8 mouse cellular contexts compared by ENCODE assay signal in genomic region chr17:55878282-55878635, GRCm38 (mm10). TPM values are rescaled to one million over a fixed set of nuclear protein-coding genes. Genes with fewer than 3 reads are reported as not detected.
A peak's percentile ranks its signal among the peaks of the same experiment; 100 is the strongest.
DNase-seq lines count a peak whose midpoint lies in the region; ATAC-seq and TF ChIP-seq lines count a peak whose summit lies in the region.
"Not testable (repeated sequence)": the region's sequence is repeated elsewhere in the genome, so short reads cannot be mapped to it uniquely, and the experiment has no call there.

No protein-coding gene starts in this region.

- intact Hi-C loops in heart, postnatal 14 days (cut with DNase I) = not testable (repeated sequence)

- H3K4me2 ChIP-seq in forebrain, embryonic 11.5 days (ENCODE audit: low read depth, low read length, severe bottlenecking) = peak overlapping the region; percentile 52
- H3K4me2 ChIP-seq in kidney, postnatal 0 days (ENCODE audit: low read length) = peak overlapping the region; percentile 57
- H3K4me2 ChIP-seq in liver, embryonic 15.5 days = peak overlapping the region; percentile 78
- peak overlapping the region; percentile 53 for H3K4me2 ChIP-seq in midbrain, postnatal 0 days (ENCODE audit: low read depth, low read length, poor library complexity, severe bottlenecking)

- not testable (repeated sequence) for H3K27me3 ChIP-seq in forebrain, embryonic 11.5 days (ENCODE audit: control insufficient read depth, insufficient read depth, low read length); kidney, postnatal 0 days (ENCODE audit: insufficient read depth, low read length); liver, embryonic 15.5 days; midbrain, postnatal 0 days (ENCODE audit: insufficient read depth, low read length); splenic B cell, adult 2 months (ENCODE audit: control insufficient read depth, insufficient read depth, low read length, poor library complexity, severe bottlenecking)

- H3K4me3 ChIP-seq in forebrain, embryonic 11.5 days (ENCODE audit: low read depth, low read length) = peak overlapping the region; percentile 43
- H3K4me3 ChIP-seq in kidney, postnatal 0 days (replicated peaks; ENCODE audit: low read depth, low read length) = peak overlapping the region; percentile 45
- peak overlapping the region; percentile 65 for H3K4me3 ChIP-seq in liver, embryonic 15.5 days (replicated peaks)
- H3K4me3 ChIP-seq in midbrain, postnatal 0 days (ENCODE audit: low read depth, low read length) = peak overlapping the region; percentile 40

- peak overlapping the region; percentile 51; the same call in 1 of the 2 replicates for H3K9ac ChIP-seq in forebrain, embryonic 11.5 days (ENCODE audit: low read length)
- H3K9ac ChIP-seq in kidney, postnatal 0 days (ENCODE audit: low read depth, low read length) = peak overlapping the region; percentile 24; the same call in 1 of the 2 replicates
- peak overlapping the region; percentile 56 for H3K9ac ChIP-seq in liver, embryonic 15.5 days
- H3K9ac ChIP-seq in midbrain, postnatal 0 days (replicated peaks; ENCODE audit: low read length, poor library complexity, severe bottlenecking) = peak overlapping the region; percentile 54

- ATAC-seq in forebrain, embryonic 11.5 days (replicated peaks; ENCODE audit: low FRiP score); kidney, postnatal 0 days (replicated peaks; ENCODE audit: low FRiP score, low read depth); liver, embryonic 15.5 days (ENCODE audit: insufficient read depth); midbrain, postnatal 0 days (ENCODE audit: low FRiP score): not testable (repeated sequence)

- H3K4me1 ChIP-seq in forebrain, embryonic 11.5 days (replicated peaks; ENCODE audit: control insufficient read depth, insufficient read depth, low read length); kidney, postnatal 0 days (replicated peaks; ENCODE audit: insufficient read depth, low read length); midbrain, postnatal 0 days (ENCODE audit: insufficient read depth, low read length): not testable (repeated sequence)
- H3K4me1 ChIP-seq in liver, embryonic 15.5 days (replicated peaks) = peaks cover 16% of the 10 kb centered on the region

- not testable (repeated sequence) for TF ChIP-seq CTCF in kidney, postnatal 0 days (IDR thresholded peaks at IDR 0.05; ENCODE audit: low read depth); midbrain, postnatal 0 days (IDR thresholded peaks at IDR 0.05)

- not testable (repeated sequence) for H3K36me3 ChIP-seq in forebrain, embryonic 11.5 days (ENCODE audit: control insufficient read depth, insufficient read depth, low read length); kidney, postnatal 0 days (ENCODE audit: insufficient read depth, low read length); liver, embryonic 15.5 days (replicated peaks); midbrain, postnatal 0 days (ENCODE audit: insufficient read depth, low read length); splenic B cell, adult 2 months (ENCODE audit: control insufficient read depth, insufficient read depth, low read length, poor library complexity, severe bottlenecking)

- not testable (repeated sequence) for H3K9me3 ChIP-seq in forebrain, embryonic 11.5 days (ENCODE audit: control insufficient read depth, low read length); kidney, postnatal 0 days (replicated peaks; ENCODE audit: low read length); liver, embryonic 15.5 days (replicated peaks); midbrain, postnatal 0 days (ENCODE audit: low read length)

- WGBS in forebrain, embryonic 11.5 days = 3% methylated on average over 6 of the region's 8 CpGs
- WGBS in kidney, postnatal 0 days = 2% methylated on average over 6 of the region's 8 CpGs
- 3% methylated on average over 7 of the region's 8 CpGs for WGBS in liver, embryonic 15.5 days (ENCODE audit: insufficient replicate concordance)
- WGBS in midbrain, postnatal 0 days = 0% methylated on average over 6 of the region's 8 CpGs

- H3K27ac ChIP-seq in forebrain, embryonic 11.5 days (ENCODE audit: low read depth, low read length) = not testable (repeated sequence)
- peak overlapping the region; percentile 84 for H3K27ac ChIP-seq in kidney, postnatal 0 days
- peak overlapping the region; percentile 61 for H3K27ac ChIP-seq in liver, embryonic 15.5 days (replicated peaks)
- H3K27ac ChIP-seq in midbrain, postnatal 0 days (ENCODE audit: low read depth, low read length) = 0 out of 2 replicates have a peak overlapping the region, but pooled peaks have one; percentile 55

- peak; percentile 43 for DNase-seq in CD4-positive helper T cell, adult 2 months (ENCODE audit: low read depth, low spot score)
- DNase-seq in c-Kit-positive CD71-positive TER-119-positive erythroid progenitor cells, embryonic 14.5 days (ENCODE audit: low spot score) = peak; percentile 26
- not testable (repeated sequence) for DNase-seq in forebrain, embryonic 11.5 days (ENCODE audit: low spot score); kidney, postnatal 0 days (ENCODE audit: low spot score); midbrain, postnatal 0 days (ENCODE audit: low spot score)
- DNase-seq in heart, postnatal 14 days = peak; percentile 10 to 12
- peak; percentile 40 for DNase-seq in splenic B cell, adult 2 months (ENCODE audit: low read depth, low spot score)

RNA-seq across cellular contexts. Expression of gene Zfp119a, which starts 0.5 kb away (rescaled TPM):
- polyA plus RNA-seq in forebrain, embryonic 11.5 days (2014; fragmentation: Nextera tagmentation; extraction: Ambion mirVana) = 9.5 and 9.9 TPM in 2 replicates
- total RNA-seq in heart, postnatal 14 days (2021) = 1 to 10 TPM; 3.4 to 4.3 TPM
- 10.8 and 12.0 TPM in 2 replicates for polyA plus RNA-seq in kidney, postnatal 0 days (2015; fragmentation: Nextera tagmentation; extraction: Ambion mirVana)
- 2.0 and 2.2 TPM in 2 replicates for polyA plus RNA-seq in liver, embryonic 15.5 days (2015; fragmentation: Nextera tagmentation; extraction: Ambion mirVana)
- 4.3 and 10.4 TPM in 2 replicates for total RNA-seq in midbrain, postnatal 0 days (2014; rRNA removed)
- 5.6 and 7.2 TPM in 2 replicates for polyA plus RNA-seq in midbrain, postnatal 0 days (2015; fragmentation: Nextera tagmentation; extraction: Ambion mirVana)

RNA-seq across cellular contexts. Expression of gene Zfp959, which starts 13.6 kb away (rescaled TPM):
- 14.4 and 14.5 TPM in 2 replicates for polyA plus RNA-seq in forebrain, embryonic 11.5 days (2014; fragmentation: Nextera tagmentation; extraction: Ambion mirVana)
- total RNA-seq in heart, postnatal 14 days (2021) = 1 to 10 TPM; 4.6 to 5.3 TPM
- polyA plus RNA-seq in kidney, postnatal 0 days (2015; fragmentation: Nextera tagmentation; extraction: Ambion mirVana) = 10.8 and 13.0 TPM in 2 replicates
- 5.9 and 6.0 TPM in 2 replicates for polyA plus RNA-seq in liver, embryonic 15.5 days (2015; fragmentation: Nextera tagmentation; extraction: Ambion mirVana)
- 7.0 and 9.6 TPM in 2 replicates for total RNA-seq in midbrain, postnatal 0 days (2014; rRNA removed)
- 7.2 and 9.1 TPM in 2 replicates for polyA plus RNA-seq in midbrain, postnatal 0 days (2015; fragmentation: Nextera tagmentation; extraction: Ambion mirVana)
